Mouse (Mus musculus) kidney, postnatal 14 days (tissue): ENCODE measurements at regions not wholly inside any gene's neighbourhood (a gene's known extent, or its start where the extent isn't known, plus 50 kb on each side); places are given as distances from the start of the nearest gene placed in this dataset.

Experiments
- DNase-seq: peaks from one replicate; pipeline ENCODE4 v3.0.0; 2022; ENCODE audit warnings: mixed read lengths

DNA sequence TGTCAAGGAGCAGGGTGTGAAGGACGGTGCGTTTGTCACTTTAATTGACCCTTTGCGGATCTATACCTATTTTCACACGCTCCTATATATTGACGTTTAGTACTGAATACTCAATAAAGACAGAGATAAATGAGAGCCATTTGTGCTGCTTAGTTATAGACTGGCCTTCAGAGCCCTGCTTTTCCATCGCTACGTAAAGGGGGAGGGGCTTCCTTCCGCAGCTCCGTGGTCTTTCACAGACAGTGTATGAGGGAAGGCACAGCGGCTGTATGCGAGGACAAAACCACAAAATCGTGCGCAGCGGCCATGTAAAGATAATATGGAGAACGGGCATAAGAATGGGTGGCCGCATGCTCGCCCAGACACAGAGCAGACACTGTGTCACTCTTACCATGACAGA is 58.4 kb upstream of the Pced1b start:
- DNase-seq: no peak

- no peak for DNase-seq
Observed at GRCm38 (mm10) chr15:97187831-97188230, 59.1 kb upstream of the Pced1b start.

- DNase-seq: peak; percentile 23
Observed at GRCm38 (mm10) chr15:97186034-97186433, 60.9 kb upstream of the Pced1b start.

- DNase-seq: peak; percentile 27
Observed at GRCm38 (mm10) chr15:97182617-97183038, 64.3 kb upstream of the Pced1b start.

DNA sequence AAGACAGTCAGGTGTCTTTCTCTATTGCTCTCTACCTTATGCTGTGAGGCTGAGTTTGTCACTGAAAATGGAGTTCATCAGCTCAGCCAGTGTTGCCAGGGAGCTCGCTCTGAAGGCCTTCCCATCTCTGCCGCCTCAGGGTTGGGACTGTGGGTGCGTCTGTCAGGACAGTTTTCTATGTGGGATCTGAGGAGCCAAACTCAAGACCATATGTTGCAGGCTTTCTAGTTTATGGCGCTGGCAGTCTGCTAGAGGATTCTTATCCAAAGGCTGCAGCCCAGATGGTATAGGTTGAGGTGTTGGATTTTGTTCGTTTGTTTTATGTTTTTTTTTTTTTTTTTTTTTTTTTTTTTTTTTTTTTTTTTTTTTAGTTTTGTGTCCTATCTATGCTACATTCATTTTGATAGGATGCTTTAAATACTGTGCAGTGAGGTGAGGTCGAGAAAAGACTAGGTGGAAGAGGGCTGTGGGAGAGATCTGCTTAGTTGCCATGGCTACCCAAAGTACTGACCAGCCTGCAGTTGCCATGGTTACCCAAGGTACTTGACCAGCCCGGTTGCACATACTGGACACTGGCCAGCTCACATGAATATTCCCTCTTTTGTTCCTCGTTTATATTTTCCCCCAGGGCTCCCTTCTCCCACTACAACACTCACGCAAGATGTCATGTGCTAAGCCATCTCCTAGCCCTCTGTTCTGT is 65.8 kb upstream of the Pced1b start:
- DNase-seq: no peak

GRCm38 (mm10) chr15:97178286-97178685 is 68.6 kb upstream of the Pced1b start:
- DNase-seq: no peak

DNA sequence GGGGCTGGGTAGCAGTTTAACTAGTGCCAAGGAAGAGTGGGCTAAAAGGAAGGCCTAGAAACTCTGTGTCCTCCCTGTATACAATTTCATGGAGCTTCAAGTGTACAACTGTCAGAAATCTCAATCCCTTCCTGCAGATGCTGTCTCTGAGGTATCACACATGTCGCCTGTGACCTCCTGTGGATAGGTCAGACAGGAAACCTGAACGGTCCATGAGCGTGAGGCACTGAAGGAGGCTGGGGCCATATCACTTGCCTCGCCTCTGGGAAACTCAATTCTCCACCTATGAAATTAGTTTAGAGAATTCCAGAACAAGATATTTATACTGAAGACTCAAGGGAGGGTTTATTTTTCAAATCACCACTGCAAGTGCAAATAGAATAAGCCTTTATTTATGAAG is 69.1 kb upstream of the Pced1b start:
- no peak for DNase-seq

- peak; percentile 72 for DNase-seq
Observed at GRCm38 (mm10) chr15:97174989-97175388, 71.9 kb upstream of the Pced1b start.

- no peak for DNase-seq
Observed at GRCm38 (mm10) chr15:97173233-97173632, 73.7 kb upstream of the Pced1b start.

DNA sequence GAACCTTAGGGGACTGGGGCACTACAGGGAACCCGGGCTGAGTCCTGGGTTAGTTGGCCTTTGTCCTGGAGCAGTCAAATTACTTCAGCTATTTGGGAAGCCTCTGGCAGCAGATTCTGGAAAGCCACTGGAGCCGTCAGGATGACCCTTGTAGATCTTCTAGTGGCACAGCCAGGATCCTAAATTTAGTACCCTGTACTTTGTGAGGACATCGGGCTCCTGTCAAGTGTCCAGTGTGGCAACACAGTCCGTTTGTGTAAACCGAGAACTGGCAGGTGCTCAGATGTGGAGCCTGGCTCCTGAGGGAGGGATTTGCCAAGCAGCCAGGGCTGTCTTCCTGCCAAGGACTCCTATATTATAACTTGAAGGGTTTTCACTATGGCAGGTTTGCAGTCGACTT is 76.8 kb upstream of the Pced1b start:
- no peak for DNase-seq

- DNase-seq: no peak
Observed at GRCm38 (mm10) chr15:97169381-97169780, 77.5 kb upstream of the Pced1b start.

DNA sequence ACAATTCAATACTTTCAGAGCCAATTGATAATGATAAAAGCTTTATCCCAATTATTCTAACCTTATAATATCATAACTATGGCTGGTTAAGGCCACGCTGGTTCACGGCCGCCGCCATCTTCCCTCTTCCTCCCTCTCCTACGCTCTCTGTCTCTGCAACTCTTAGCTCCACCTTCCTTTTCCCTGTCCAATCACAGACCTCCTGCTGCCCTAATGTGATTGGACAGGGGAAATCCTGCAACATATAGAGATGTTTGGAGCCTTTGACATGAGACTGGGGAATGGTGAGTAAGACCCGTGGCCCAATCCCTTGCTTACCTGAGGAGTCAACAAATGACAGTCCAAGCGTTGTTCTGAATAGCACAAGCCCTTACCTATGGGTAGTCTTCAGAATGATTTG is 79.8 kb upstream of the Pced1b start:
- no peak for DNase-seq

DNA sequence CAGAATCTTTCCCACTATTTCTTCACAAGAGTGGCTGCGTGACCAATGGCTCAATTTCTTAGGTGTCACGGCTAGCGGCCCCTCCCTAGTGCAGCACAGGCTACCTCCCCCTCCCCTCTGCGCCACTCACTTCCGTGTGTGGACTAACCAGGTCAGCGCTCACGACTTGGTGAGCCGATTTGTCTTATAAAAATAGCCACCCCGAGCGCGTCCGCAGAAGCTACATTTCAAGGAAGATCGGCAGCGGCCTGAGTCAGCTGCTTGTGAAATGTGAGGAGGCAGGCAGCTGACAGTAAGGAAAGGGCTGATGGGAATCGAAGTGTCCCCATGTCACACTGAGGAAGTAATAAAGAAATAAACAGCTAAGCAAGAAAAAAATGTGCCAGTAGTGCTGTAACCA is 82.3 kb upstream of the Pced1b start:
- peak; percentile 46 for DNase-seq

DNA sequence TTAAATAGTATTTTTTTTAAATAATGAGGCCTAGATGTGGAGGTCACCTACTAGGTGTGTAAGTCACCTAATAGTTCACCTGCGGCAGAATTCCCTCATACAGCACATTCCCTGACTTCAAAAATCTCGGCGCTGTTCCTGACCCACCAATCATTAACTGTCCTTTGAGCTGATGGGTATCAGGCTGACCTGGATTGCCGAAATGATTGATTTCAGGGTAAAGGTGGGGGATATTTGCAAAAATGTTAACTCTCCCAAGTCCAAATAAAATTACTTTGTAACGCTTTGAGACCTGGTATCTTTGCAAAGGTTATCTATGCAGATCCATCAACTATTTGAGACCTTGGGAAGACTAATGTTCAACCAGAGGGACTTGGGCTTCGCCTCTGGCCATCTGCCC is 82.9 kb upstream of the Pced1b start:
- no peak for DNase-seq

- no peak for DNase-seq
Observed at GRCm38 (mm10) chr15:97163090-97163489, 83.8 kb upstream of the Pced1b start.

DNA sequence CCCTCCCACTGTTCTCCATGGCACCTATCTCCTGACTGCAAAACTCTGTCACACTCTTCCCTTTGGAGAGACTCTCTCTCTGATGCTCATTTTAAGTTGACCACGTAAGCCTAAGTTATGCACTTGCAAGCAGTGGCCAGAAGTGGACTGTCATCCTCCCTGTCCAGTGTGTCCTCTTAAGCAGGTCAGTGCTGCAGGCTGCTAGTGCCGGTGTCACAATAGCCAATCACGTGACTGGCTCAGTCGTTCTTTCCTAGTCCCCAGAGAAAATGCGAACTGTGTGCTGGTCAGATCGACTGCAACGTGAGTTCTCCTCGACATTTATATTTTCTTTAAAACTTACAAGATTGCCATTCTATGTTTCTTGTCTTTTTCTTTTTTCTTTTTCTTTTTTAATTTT is 84.6 kb upstream of the Pced1b start:
- no peak for DNase-seq

GRCm38 (mm10) chr15:97161530-97161929 is 85.4 kb upstream of the Pced1b start:
- no peak for DNase-seq

- DNase-seq: no peak
Observed at GRCm38 (mm10) chr15:97152354-97152753, 94.6 kb upstream of the Pced1b start.

DNA sequence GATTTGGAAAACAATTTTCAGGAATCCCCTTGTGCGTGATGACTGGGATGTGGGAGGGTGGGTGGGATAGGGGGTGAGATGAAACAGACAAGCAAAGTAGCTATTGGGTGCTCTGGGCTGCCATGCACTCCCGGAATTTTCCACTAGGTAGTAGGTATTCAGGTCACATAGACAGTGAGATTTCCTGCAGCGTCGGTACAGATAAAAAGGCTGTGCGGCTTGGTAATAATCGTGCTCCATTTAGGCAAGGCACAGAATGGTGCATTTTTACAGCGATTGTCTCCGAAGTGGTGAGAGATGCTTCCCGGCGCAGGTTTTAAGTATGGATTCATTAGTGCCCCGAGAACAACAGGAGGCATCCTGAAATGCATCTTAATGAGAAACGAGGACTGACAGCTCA is 95.1 kb upstream of the Pced1b start:
- DNase-seq: no peak

- no peak for DNase-seq
Observed at GRCm38 (mm10) chr15:97150983-97151735, 95.4 kb upstream of the Slc38a4 start.

DNA sequence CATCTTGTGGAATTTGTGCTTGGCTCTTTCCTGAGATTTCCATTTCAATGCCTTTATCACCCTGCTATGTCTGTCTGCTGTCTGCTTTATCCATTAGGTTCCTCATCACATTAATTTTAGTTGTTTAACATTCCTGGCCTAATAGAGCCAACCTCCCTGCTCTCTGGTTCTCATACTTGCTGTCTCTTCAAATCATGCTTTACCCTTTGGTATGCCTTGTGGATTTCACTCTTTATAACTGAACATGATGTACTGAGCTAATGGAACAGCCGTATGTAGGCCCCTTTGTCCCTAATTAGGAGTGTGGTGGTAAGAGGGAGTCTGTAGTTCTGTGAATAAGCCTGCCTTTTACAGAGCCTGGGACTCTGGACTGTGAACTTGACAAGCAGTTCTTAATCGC is 86.2 kb upstream of the Slc38a4 start:
- no peak for DNase-seq

- DNase-seq: no peak
Observed at GRCm38 (mm10) chr15:97138265-97138664, 82.5 kb upstream of the Slc38a4 start.

DNA sequence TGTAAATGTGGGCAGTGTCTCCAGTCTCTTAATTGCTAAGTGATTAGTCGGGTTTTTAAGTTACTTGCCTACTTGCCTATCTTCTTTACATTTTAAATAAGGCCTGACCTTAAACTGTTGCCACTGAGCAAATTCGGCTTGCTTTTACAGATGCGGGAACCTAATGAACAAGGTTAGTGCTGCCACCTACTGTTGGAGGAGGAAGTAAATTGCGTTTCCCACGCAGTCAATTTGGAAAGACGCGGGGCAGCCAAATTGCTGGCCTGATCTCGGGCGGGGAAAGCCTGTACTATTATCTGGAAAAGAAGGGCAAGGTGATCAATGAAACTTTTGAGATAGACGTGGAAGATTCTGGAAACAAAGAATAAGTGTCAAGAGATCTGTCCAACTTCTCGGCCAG is 79.5 kb upstream of the Slc38a4 start:
- peak; percentile 73 for DNase-seq

DNA sequence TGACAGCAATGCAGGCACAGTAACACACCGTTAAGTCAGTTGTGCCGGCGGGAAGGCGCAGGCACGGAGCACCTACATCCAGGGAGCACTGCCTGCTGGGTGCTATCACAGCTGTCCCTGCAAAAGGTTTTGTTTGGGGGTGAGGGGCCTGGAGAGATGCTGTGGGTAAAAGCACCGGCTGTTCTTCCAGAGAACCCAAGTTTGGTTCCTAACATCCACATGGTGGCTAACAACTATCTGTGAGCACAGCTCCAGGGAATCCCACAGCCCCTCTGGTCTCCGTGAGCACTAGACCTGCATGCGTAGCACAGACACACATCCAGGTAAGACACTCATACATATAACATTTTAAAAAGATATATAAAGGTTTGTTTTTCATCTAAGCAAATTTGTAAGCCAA is 72.0 kb upstream of the Slc38a4 start:
- no peak for DNase-seq
